Mouse (Mus musculus) adrenal gland, postnatal 25 days (tissue): ENCODE data around the gene Ercc6. TPM values are rescaled to one million over a fixed set of nuclear protein-coding genes. Genes with fewer than 3 reads are reported as not detected.

Experiments used
- DNase-seq: peaks from one replicate; pipeline ENCODE4 v3.0.0; 2021; ENCODE audit warnings: mixed read lengths
- total RNA-seq: library from RNA; stranded (reverse); gene quantifications from 2 replicates; pipeline ENCODE4 v1.2.3, GENCODE M21; 2021

Gene Ercc6
- total RNA-seq, 1 experiment from 2014 or later, result 14.5 TPM

- DNase-seq, result peak; percentile 29
Measured at GRCm38 (mm10) chr14:32583696-32584095, 70.4 kb downstream of the Ercc6 start.

- DNase-seq, result peak; percentile 71
Measured at GRCm38 (mm10) chr14:32587013-32587784, 73.9 kb downstream of the Ercc6 start.

- DNase-seq, result no peak
Measured at GRCm38 (mm10) chr14:32590377-32590776, 77.1 kb downstream of the Ercc6 start.

- DNase-seq, result peak; percentile 83
Measured at GRCm38 (mm10) chr14:32597232-32598231, 84.2 kb downstream of the Ercc6 start.

- no peak for DNase-seq
Measured at GRCm38 (mm10) chr14:32598437-32599219, 85.3 kb downstream of the Ercc6 start.

- DNase-seq, result peak; percentile 30
Measured at GRCm38 (mm10) chr14:32599290-32600041, 86.1 kb downstream of the Ercc6 start, which contains the start of gene Prrxl1. Gene Prrxl1 (plus strand): TSS chr14:32599407.

GRCm38 (mm10) chr14:32600110-32600509 is 86.8 kb downstream of the Ercc6 start:
- no peak for DNase-seq

- no peak for DNase-seq
Measured at GRCm38 (mm10) chr14:32605508-32605907, 92.2 kb downstream of the Ercc6 start.

- no peak for DNase-seq
Measured at GRCm38 (mm10) chr14:32606316-32606715, 93.0 kb downstream of the Ercc6 start.

GRCm38 (mm10) chr14:32609392-32609791 is 96.1 kb downstream of the Ercc6 start:
- DNase-seq, result peak; percentile 54

GRCm38 (mm10) chr14:32617253-32617652 is 103.9 kb downstream of the Ercc6 start:
- DNase-seq, result no peak

GRCm38 (mm10) chr14:32624245-32624644 is 110.9 kb downstream of the Ercc6 start:
- DNase-seq, result no peak

GRCm38 (mm10) chr14:32624811-32625210 is 111.5 kb downstream of the Ercc6 start:
- no peak for DNase-seq

- no peak for DNase-seq
Measured at GRCm38 (mm10) chr14:32627271-32627670, 114.0 kb downstream of the Ercc6 start.

GRCm38 (mm10) chr14:32628584-32628983 is 115.3 kb downstream of the Ercc6 start:
- DNase-seq, result no peak

Other genes with a start within 250 kb of the Ercc6 start
- gene Ogdhl, start 191.5 kb upstream of the Ercc6 start, total RNA-seq, result 7.5 and 9.4 TPM in 2 replicates
- gene 1700024G13Rik, start 125.1 kb upstream of the Ercc6 start, total RNA-seq, result not detected in 2 replicates
- gene Slc18a3, start 48.7 kb upstream of the Ercc6 start, total RNA-seq, result not detected in 2 replicates
- gene Chat, start 47.5 kb upstream of the Ercc6 start, total RNA-seq, result not detected in 2 replicates
- 1.1 and 2.2 TPM in 2 replicates for gene Prrxl1, start 85.9 kb downstream of the Ercc6 start, total RNA-seq
- 0.36 TPM in 1 of 2 replicates, not detected in the other for gene 3425401B19Rik, start 171.8 kb downstream of the Ercc6 start, total RNA-seq